Mouse (Mus musculus) embryonic facial prominence, embryonic 15.5 days (tissue): ENCODE measurements at regions not wholly inside any gene's neighbourhood (a gene's known extent, or its start where the extent isn't known, plus 50 kb on each side); places are given as distances from the start of the nearest gene placed in this dataset.

Source experiments
- ATAC-seq: fragments of 200-750 bp; cut with Nextera tagmentation; 2 replicates; pipeline ENCODE4 v1.8.0; 2017; ENCODE audit warnings: low read depth, moderate TSS enrichment; ENCODE audit not compliant: insufficient number of reproducible peaks, low FRiP score, low TSS enrichment
- H3K27ac ChIP-seq: fragments of 300-500 bp; sonication (generic); replicated peaks from 2 replicates; pipeline ENCODE4 v1.5.1; 2015; ENCODE audit warnings: mild to moderate bottlenecking, inconsistent platforms
- H3K27me3 ChIP-seq: fragments of 300-500 bp; sonication (generic); 2 replicates; pipeline ENCODE4 v1.6.1; 2015; ENCODE audit warnings: inconsistent platforms
- H3K36me3 ChIP-seq: fragments of 300-500 bp; sonication (generic); 2 replicates; pipeline ENCODE4 v1.6.1; 2015; ENCODE audit warnings: mild to moderate bottlenecking, inconsistent platforms
- H3K4me1 ChIP-seq: fragments of 300-500 bp; sonication (generic); 2 replicates; pipeline ENCODE4 v1.6.1; 2015; ENCODE audit warnings: inconsistent platforms
- H3K4me2 ChIP-seq: fragments of 300-500 bp; sonication (generic); replicated peaks from 2 replicates; pipeline ENCODE4 v1.6.1; 2015; ENCODE audit warnings: mild to moderate bottlenecking, inconsistent platforms
- H3K4me3 ChIP-seq: fragments of 300-500 bp; sonication (generic); replicated peaks from 2 replicates; pipeline ENCODE4 v1.5.1; 2015; ENCODE audit warnings: mild to moderate bottlenecking, inconsistent platforms
- H3K9ac ChIP-seq: fragments of 300-500 bp; sonication (generic); 2 replicates; pipeline ENCODE4 v1.6.1; 2015; ENCODE audit warnings: inconsistent platforms
- H3K9me3 ChIP-seq: fragments of 300-500 bp; sonication (generic); replicated peaks from 2 replicates; pipeline ENCODE4 v1.6.1; 2016; ENCODE audit warnings: inconsistent platforms
- WGBS: fragments of 180-500 bp; shearing (Covaris S2); methylation state at CpG from one replicate; pipeline ENCODE4 v1.1.7; 2015; 5-methylcytosine and 5-hydroxymethylcytosine counted together

DNA sequence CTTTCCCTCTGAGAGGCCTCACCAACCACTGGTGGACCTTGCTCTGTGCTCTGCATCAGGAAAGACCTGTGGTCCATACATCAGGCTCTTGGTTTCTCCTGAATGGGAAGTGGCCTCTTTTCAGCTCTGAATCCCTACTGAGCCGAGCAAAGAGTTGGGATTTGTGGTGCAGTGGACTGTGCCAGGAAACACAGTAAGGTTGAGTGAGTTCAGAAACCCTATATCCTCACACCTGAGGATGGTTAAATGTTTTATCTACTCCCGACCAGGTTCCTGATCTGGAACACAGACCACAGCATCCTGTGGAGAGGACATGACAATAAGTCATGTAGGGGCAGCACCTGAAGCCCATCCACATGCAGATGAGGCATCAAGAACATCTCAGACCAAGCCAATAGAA, 73.4 kb upstream of the Tprg start:
- Histone ChIP-seq H3K27me3 (no peaks in the 10 kb centered on the region), H3K9ac (no peak overlapping the region), H3K4me2 (no peak overlapping the region), H3K4me3 (no peak overlapping the region), H3K9me3 (no peaks in the 10 kb centered on the region), H3K36me3 (no peaks in the 10 kb centered on the region), H3K4me1 (no peaks in the 10 kb centered on the region), H3K27ac (no peak overlapping the region)
- WGBS: 59% methylated on average over 2 of the region's 2 CpGs
- no peak for ATAC-seq

DNA sequence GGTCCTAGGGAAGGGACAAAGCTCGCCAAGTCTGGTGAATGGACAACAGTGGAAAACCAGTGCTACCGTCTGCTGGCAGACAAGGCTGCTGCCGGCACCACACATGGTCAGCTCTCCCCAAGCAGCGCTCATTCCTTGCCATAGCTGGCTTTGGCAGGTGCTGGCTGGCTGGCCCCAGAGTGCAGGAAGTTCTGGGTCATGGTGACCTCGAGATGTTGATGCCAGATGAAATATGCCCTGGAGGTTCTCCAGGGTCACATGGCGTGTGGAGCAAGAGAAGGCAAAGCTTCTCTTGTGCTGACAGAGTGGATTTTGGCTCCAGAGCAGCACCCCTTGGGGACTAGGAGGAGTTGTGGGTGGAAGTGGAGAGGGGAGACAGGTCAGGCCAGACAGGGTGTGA, 66.1 kb upstream of the Tprg start:
- no peak overlapping the region for H3K4me2 ChIP-seq
- no peaks in the 10 kb centered on the region for H3K9me3 ChIP-seq
- 82% methylated on average over 6 of the region's 6 CpGs for WGBS
- H3K27ac ChIP-seq: no peak overlapping the region
- H3K4me1 ChIP-seq: no peaks in the 10 kb centered on the region
- no peaks in the 10 kb centered on the region for H3K36me3 ChIP-seq
- H3K27me3 ChIP-seq: no peaks in the 10 kb centered on the region
- H3K4me3 ChIP-seq: no peak overlapping the region
- no peak overlapping the region for H3K9ac ChIP-seq
- ATAC-seq: no peak

DNA sequence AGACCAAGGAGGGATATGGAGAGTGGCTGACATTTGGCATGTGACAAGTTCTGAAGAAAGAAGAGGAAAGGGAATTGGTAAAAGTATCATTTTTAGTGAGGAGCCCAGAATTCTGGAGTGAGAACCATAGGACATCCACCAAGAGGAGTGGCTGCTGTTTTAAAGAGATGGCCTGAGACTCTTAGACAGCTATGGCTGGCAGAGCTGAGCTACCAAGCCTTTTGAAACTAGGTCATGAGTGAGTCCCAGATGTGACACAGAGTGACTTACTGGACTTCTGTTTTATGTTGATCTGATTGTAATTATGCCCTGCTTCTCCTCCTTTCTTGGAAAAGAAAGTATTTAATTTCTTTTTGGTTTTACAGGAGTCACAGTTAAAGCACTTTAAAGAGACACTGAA, 61.8 kb upstream of the Tprg start:
- H3K27me3 ChIP-seq: no peaks in the 10 kb centered on the region
- no peak overlapping the region for H3K4me3 ChIP-seq
- no peaks in the 10 kb centered on the region for H3K4me1 ChIP-seq
- H3K9me3 ChIP-seq: no peaks in the 10 kb centered on the region
- no peak overlapping the region for H3K4me2 ChIP-seq
- H3K9ac ChIP-seq: no peak overlapping the region
- ATAC-seq: no peak
- H3K36me3 ChIP-seq: no peaks in the 10 kb centered on the region
- H3K27ac ChIP-seq: no peak overlapping the region
